Mouse (Mus musculus): ENCODE results near the gene Hip1.

Hip1 gene

DNA sequence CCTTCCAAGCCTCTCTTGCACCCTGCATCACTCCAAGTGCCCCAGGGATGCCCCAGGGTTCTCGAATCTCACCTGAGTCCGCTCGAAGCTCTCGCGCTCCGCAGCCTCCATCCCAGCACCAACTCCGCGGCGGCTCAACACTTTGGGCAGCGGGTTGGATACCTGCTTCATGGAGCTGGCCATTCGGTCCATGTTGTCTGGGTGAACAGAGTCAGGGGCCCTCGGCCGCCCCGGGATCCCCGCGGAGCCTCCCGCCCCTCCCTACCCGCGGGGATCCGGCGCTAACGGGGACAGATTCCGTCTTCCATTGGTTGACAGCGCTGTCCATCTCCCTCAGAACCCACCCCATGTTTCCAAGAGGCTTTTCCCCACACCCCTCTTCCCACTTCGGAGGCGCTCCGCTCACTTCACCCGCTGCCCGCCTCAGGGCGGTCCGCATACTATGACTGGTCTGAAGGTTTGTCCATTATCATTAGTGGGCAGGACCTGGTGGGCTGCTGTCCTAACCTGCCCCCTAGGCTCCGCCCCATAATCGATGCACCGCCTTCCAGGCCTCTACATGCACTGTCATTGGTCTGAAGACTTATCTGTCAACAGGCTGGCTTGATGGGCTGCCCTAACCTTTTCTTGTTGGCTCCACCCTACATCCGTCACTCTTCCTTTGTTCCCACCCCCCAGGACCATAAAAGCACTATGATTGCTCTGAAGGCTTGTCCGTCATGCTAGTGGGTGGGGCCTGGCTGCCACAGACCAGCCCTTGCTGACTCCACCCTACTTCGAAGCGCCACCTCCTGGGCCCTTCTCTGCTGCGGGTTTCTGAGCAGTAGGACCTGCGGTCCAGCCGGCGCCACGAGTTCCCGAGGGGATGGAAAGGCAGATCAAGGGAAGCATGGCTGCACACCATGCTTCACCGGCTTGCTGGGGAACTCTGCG, at the start of gene Hip1:
TSS of gene Hip1 (minus strand) at position 256 of the 933 bp plus-strand sequence.
- peak; percentile 95 for DNase-seq (ENCODE audit: low spot score in 2 of 2)

- no peak for DNase-seq (ENCODE audit: low spot score in 2 of 2)
Measured at GRCm38 (mm10) chr5:135589996-135590784, 45.3 kb upstream of the Hip1 start.

DNA sequence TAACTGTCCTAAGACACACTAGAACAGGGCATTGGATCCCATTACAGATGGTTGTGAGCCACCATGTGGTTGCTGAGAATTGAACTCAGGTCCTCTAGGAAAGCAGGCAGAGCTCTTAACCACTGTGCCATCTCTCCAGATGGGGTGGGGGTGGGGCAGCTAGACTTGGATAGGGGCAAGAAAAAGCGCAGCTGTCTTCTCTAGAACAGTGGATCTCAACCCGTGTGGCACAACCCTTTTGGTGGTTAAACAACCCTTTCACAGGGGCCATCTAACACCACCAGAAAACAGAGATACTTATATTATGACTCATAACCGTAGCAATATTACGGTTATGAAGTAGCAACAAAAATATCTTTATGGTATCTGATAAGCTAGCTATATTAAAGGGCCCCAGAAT, 42.8 kb upstream of the Hip1 start:
- no peak for DNase-seq (ENCODE audit: low spot score in 2 of 2)

DNA sequence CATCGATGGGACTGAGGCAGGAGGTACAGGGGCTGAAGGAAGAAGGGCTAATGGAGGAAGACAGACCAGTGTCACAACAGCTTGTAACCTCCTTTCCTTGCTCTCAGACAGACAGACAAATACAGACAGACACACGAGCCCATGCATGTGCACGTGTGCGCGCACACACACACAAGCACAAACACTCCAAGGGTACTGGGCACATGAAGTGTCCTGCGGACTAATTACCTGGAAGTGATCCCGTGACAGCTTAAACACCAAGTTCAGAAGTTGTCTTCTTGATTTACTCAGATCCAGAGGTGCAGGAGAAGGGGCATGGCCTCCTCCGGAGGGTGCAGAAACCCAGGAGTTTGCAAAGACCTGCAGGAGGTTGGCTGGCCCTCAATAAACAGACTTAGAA, 40.8 kb upstream of the Hip1 start:
- DNase-seq (ENCODE audit: low spot score in 2 of 2) = no peak

DNA sequence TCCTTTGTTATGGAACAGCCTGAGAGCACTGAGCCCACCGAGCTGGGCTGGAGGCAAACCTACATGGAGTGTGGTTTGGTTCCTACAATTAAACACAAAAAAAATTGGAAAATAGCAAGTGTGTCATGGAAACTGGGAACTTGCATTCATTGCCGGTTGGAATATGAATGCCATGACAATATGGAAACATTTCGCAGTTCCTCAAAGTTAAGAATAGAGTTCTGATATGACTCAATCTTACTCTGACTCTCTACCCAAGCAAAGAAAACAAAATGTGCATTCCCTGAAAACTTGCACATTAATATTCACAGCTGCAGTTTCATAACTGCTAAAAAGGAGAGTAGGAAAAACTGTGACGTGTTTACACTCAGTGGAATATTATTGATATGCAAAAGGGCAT, 37.4 kb upstream of the Hip1 start:
- DNase-seq (ENCODE audit: low spot score in 2 of 2) = no peak

DNA sequence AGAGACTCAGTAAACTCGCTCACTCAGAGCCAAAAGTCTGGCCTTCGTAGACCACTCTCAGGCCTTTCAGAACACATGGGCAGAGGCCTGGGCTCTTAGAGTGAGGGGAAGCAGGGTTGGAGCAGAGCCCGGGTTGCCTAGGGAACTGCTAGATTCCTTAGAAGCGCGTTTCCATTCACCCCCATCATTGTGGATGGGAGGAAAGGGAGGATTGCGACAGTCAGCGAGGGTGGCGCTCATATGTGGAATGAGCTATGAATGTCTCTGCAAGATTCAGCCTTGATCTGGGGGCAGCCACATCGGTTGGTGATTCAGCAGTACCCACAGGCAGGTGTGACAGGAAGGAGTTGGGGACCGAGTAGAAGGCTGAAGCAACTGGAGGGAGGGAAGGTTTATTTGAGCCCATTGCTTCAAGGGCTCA, 34.4 kb upstream of the Hip1 start:
- no peak for DNase-seq (ENCODE audit: low spot score in 2 of 2)

DNA sequence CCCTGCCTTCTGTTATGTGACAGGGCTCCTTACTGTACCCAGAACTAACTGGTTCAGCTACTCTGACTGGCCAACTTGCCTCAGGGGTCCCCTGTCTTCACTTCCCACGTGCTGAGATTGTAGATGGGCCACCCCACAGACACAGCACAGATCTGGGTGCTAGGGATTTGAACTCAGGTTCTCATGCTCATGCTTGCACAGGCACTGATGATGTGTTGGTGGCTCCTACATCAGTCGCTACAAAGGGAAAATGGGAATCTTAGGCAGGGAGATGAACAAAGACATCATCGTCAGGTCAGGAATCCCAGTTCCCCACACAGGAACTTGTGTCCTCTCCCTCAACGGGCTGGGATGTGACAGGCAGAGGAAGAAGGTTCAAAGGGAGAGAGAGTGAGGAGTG, 31.1 kb upstream of the Hip1 start:
- no peak for DNase-seq (ENCODE audit: low spot score in 2 of 2)

- DNase-seq (ENCODE audit: low spot score in 2 of 2) = no peak
Measured at GRCm38 (mm10) chr5:135573006-135573405, 28.1 kb upstream of the Hip1 start, which contains the start of gene Ccl24. Ccl24 (minus strand) TSS chr5:135573049.

GRCm38 (mm10) chr5:135568698-135569097, 23.8 kb upstream of the Hip1 start:
- DNase-seq (ENCODE audit: low spot score in 2 of 2) = no peak

DNA sequence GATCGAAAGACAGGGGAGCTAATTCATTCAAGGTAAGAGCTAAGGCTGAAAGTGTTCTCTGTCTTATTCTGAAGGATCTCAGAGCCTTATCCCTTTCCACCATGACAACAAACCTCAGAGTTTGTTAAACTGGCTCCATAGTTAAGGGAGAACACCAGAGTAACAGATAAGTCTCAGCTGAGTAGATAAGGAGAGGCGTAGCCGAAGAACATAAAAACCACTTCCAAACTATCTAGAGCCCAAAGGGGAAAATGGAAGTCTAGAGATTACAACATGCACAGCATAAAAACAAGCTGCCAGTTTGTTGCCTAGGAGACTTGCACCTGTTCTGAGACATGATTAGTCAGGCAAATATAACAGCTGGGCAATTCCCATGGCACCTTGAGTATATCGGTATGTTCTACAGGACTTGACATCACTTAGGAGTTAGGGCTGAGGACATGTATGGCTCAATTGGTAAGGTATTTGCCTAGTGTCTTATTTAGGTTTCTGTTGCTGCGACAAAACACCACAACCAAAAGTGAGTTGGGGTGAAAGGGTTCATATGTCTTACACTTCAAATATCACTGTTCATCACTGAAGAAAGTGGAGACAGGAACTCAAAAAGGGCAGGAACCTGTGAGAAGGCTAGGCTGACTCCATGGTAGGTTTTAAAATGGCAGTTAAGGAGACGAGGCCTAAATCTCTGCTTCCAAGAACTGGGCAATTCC, 22.8 kb upstream of the Hip1 start:
- DNase-seq (ENCODE audit: low spot score in 2 of 2) = no peak

DNA sequence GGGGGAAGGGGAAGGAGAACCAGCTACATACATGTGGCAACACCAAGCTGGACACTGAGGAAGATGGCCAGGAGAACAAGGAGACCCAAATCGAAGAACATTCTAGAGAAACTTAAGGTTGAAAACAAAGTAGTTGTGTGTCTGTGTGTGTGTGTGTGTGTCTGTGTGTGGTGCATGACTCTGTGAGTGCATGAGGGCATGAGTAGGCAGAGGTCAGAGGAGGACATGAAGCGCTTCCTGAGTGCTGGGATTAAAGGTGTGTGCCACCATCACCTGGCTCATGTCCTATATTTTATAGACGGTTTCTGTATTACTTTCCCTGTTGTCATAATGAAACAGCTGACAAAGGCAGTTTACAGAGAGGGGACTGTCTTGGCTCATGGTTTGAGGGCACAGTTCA, 18.5 kb upstream of the Hip1 start, which contains the start of gene Ccl26:
TSS of gene Ccl26 (minus strand) at position 101 of the 400 bp plus-strand sequence.
- no peak for DNase-seq (ENCODE audit: low spot score in 2 of 2)

- DNase-seq (ENCODE audit: low spot score in 2 of 2) = no peak
Measured at GRCm38 (mm10) chr5:135557671-135558070, 12.8 kb upstream of the Hip1 start.

- no peak for DNase-seq (ENCODE audit: low spot score in 2 of 2)
Measured at GRCm38 (mm10) chr5:135557051-135557450, 12.1 kb upstream of the Hip1 start.

DNA sequence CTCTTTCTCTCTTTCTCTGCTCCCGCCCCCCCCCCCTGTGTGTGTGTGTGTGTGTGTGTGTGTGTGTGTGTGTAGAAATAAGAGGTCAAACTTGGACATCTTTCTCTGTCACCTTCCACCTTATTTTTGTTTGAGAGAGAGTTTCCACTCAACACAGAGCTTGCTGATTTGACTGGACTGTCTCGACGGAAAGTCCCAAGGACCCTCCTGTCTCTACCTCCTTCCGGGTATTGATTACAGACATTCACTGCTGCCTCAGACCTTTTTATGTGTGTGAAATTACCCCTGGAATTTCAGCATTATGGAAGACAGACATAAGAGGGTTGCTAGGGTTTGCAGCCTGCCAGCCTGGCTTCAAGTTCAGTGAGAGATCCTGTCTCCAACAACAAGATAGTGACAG, 11.3 kb upstream of the Hip1 start:
- DNase-seq (ENCODE audit: low spot score in 2 of 2) = no peak

DNA sequence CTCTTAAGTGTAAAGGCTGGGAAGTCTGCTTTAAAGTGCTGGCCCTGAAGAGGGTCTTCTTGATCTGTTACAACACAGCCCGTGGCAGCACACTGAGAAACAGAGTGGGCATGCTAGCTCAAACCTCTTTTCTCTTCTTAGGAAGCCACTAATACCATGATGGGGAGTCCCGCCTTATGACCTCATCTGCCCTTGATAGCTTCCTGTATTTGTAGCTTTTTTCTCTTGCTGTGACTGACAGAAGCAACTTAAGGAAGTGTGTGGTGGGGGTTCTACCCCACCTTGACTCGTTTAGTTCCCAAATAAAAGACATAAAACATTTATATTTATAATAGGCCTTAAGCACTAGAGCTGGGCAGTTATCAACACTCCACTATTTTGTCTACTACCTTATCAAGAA, 6.7 kb upstream of the Hip1 start:
- no peak for DNase-seq (ENCODE audit: low spot score in 2 of 2)

DNA sequence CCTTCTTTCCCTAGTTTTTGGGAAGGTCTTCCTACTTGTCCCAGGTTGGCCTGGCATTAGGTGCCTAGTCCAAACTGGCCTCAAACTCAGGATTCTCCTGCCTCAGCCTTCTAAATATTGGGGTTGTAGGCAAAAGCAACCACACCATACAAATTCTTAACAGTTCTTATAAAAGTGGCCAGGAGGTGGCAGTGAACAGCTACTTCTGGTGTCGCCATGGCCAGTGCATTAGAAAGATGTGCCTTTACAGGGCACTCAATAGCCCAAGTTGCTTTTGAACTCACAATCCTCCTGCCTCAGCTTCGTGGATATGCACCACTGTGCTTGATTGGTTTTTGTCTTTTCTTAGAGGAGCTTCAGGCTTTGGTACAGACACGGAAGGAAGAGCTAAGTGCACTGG, 6.0 kb upstream of the Hip1 start:
- peak in 1 of 2 experiments; percentile 18 for DNase-seq (ENCODE audit: low spot score in 2 of 2)

DNA sequence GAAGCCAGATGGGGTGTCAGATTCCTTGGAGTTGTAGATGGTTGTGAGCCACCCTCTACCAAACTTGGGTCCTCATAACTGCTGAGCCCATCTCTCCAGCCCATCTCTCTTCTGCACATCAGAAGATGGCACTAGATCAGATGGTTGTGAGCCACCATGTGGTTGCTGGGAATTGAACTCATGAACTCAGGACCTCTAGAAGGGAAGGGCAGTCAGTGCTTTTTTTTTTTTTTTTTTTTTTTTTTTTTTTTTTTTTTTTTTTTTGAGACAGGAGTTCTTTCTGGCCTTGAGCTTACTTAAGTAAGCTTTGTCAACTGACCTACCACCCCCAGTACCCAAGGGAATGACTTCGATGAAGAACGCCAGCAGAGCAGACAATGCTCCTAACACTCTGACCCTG, 3.1 kb upstream of the Hip1 start:
- no peak for DNase-seq (ENCODE audit: low spot score in 2 of 2)

GRCm38 (mm10) chr5:135544032-135544558, 825 bp downstream of the Hip1 start:
- DNase-seq (ENCODE audit: low spot score in 2 of 2) = no peak

- DNase-seq (ENCODE audit: low spot score in 2 of 2) = no peak
Measured at GRCm38 (mm10) chr5:135537794-135538214, 7.1 kb downstream of the Hip1 start.

- no peak for DNase-seq (ENCODE audit: low spot score in 2 of 2)
Measured at GRCm38 (mm10) chr5:135537326-135537725, 7.6 kb downstream of the Hip1 start.

GRCm38 (mm10) chr5:135535867-135536266, 9.1 kb downstream of the Hip1 start:
- no peak for DNase-seq (ENCODE audit: low spot score in 2 of 2)

GRCm38 (mm10) chr5:135533431-135533830, 11.5 kb downstream of the Hip1 start:
- DNase-seq (ENCODE audit: low spot score in 2 of 2) = no peak

Measured in thymus, postnatal 10 days (tissue).